Mouse (Mus musculus): ENCODE results near the gene Fam169a. TPM values are rescaled to one million over a fixed set of nuclear protein-coding genes. Genes with fewer than 3 reads are reported as not detected.
"Not testable (repeated sequence)": the region's sequence is repeated elsewhere in the genome, so short reads cannot be mapped to it uniquely, and the experiment has no call there.

Fam169a gene
- polyA plus RNA-seq, 1 experiment from 2014 or later: 30.5 TPM

DNA sequence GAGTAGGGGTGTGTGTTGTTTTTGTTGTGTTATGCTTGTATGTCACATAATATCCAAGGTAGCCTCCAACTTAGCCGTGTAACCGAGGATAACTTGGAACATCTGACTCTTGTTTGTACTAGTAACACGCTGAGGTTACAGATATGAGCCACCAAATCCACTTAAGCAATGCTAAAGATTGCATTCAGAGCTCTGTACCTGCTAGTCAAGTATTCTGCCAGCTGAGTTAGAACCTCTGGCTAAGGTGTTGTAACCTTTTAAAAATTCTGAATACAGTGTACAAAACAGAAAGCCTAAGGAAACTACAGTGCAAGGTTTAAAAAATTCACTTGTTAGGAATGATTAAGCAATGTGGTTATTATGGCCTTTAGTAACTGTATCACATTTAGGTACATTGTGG lies 13.5 kb downstream of the Fam169a start:
- H3K36me3 ChIP-seq: no peaks in the 10 kb centered on the region
- H3K27me3 ChIP-seq (replicated peaks): no peaks in the 10 kb centered on the region
- ATAC-seq (ENCODE audit: low FRiP score): no peak
- H3K9me3 ChIP-seq (replicated peaks): no peaks in the 10 kb centered on the region
- no peak overlapping the region for H3K4me2 ChIP-seq
- WGBS: 88% methylated on average over 3 of the region's 3 CpGs
- H3K4me3 ChIP-seq (replicated peaks): no peak overlapping the region
- H3K27ac ChIP-seq (replicated peaks): no peak overlapping the region
- no peaks in the 10 kb centered on the region for H3K4me1 ChIP-seq
- no peak overlapping the region for H3K9ac ChIP-seq (replicated peaks)

DNA sequence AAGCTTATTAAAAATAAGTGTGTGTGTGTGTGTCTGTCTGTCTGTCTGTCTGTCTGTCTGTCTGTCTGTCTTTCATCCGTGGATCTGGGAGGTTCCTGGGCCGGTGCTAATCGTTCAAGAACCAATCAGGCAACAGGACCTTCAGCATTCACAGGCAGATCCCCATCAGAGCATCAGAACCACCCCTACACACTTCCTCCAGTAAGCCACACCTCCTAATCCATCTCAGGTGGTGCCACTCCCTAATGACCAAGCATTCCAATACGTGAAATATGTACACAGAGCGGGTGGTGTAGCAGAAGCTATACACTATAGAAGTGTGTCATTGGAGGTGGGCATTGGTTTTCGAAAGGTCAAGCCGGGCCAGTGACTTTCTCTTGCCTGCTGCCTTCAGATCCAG lies 15.3 kb downstream of the Fam169a start:
- H3K27me3 ChIP-seq (replicated peaks): no peaks in the 10 kb centered on the region
- no peak overlapping the region for H3K4me3 ChIP-seq (replicated peaks)
- H3K9me3 ChIP-seq (replicated peaks): no peaks in the 10 kb centered on the region
- no peaks in the 10 kb centered on the region for H3K4me1 ChIP-seq
- no peaks in the 10 kb centered on the region for H3K36me3 ChIP-seq
- no peak for ATAC-seq (ENCODE audit: low FRiP score)
- H3K4me2 ChIP-seq: no peak overlapping the region
- no peak overlapping the region for H3K9ac ChIP-seq (replicated peaks)
- WGBS: 94% methylated on average over 7 of the region's 7 CpGs
- no peak overlapping the region for H3K27ac ChIP-seq (replicated peaks)

DNA sequence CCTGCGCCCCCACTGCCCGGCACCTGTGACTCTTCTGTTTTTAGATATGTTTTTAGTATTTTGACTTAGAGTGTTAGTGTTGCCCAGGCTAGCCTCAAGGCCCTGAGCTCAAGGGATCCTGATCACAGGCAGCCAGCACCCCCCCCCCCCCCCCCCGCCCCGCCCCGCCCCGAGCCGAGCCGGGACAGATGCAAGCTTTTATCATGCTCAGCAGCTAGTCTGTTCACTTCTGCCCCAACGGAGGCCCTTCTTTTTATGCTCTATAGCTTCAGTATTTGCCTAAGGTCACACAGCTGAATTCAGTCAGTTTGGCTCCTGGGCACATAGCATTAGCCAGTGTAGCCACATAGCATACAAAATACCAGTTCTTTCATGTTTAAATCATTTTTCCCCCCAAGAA lies 19.2 kb downstream of the Fam169a start:
- Histone ChIP-seq H3K36me3 (no peaks in the 10 kb centered on the region), H3K9me3 (replicated peaks) (no peaks in the 10 kb centered on the region), H3K27ac (replicated peaks) (no peak overlapping the region), H3K27me3 (replicated peaks) (no peaks in the 10 kb centered on the region), H3K9ac (replicated peaks) (no peak overlapping the region), H3K4me1 (no peaks in the 10 kb centered on the region), H3K4me3 (replicated peaks) (no peak overlapping the region), H3K4me2 (no peak overlapping the region)
- 46% methylated on average over 5 of the region's 9 CpGs for WGBS
- no peak for ATAC-seq (ENCODE audit: low FRiP score)

DNA sequence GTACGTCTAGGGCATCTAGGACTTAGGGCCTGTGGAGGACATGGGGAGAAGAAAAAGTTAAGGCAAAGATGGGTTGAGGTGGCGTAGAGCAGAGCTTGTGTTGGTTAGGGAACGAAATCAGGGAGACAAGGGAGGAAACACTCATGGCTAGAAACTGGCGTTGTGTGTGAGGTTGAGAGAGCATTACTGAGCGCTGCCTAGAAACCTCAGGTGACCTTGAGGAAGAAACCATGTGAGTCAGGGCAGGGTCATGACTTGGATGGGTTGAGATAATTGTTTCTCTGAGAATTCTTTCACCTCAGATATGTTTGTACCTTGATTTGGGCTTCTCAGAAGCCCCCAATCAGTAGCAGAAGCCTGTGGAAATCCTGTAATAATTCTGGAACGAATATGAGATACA lies 20.3 kb downstream of the Fam169a start:
- no peak overlapping the region for H3K9ac ChIP-seq (replicated peaks)
- H3K4me2 ChIP-seq: no peak overlapping the region
- WGBS: 92% methylated on average over 6 of the region's 6 CpGs
- ATAC-seq (ENCODE audit: low FRiP score): no peak
- H3K4me1 ChIP-seq: no peaks in the 10 kb centered on the region
- H3K4me3 ChIP-seq (replicated peaks): no peak overlapping the region
- H3K27ac ChIP-seq (replicated peaks): no peak overlapping the region
- H3K36me3 ChIP-seq: no peaks in the 10 kb centered on the region
- H3K9me3 ChIP-seq (replicated peaks): no peaks in the 10 kb centered on the region
- H3K27me3 ChIP-seq (replicated peaks): no peaks in the 10 kb centered on the region

DNA sequence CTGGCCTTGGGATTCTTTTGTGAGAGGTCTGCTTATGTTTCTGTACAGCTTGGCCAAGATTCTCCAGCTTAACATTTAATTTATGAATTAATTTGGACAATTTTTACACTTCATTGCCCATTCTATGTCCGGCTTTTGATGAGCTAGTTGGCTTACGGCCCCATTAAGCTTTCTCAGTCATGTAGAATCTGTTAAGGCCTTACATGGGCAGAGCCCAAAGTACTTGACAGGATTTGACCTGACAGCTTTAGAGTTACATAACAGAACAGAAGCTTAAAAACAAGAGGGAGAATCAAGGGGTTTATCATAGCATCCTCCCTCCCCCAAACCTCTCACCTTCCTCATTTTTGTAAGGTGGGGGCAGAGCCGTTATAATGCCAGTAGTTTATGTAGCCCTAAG lies 21.1 kb downstream of the Fam169a start:
- Histone ChIP-seq H3K36me3 (no peaks in the 10 kb centered on the region), H3K27me3 (replicated peaks) (no peaks in the 10 kb centered on the region), H3K4me3 (replicated peaks) (no peak overlapping the region), H3K4me1 (no peaks in the 10 kb centered on the region), H3K4me2 (no peak overlapping the region), H3K27ac (replicated peaks) (no peak overlapping the region), H3K9ac (replicated peaks) (no peak overlapping the region), H3K9me3 (replicated peaks) (no peaks in the 10 kb centered on the region)
- no peak for ATAC-seq (ENCODE audit: low FRiP score)
- WGBS: 69% methylated on average over 3 of the region's 3 CpGs

DNA sequence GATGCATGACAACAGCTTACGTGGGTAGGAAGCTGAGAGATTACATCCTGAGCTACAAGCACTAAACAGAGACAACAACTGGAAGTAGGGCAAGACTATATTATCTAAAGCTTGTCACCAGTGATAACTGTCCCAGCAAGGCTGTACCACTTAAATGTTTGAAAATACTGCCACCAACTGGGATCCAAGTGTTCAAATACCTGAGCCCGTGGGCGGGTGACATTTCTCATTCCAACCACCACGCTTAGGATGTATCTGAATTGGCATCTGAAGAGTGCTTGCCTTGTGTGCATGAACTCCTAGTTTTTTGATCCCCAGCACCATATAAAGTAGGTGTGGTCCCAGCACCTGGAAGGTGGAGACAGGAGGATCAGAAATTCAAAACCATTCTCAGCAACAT lies 28.6 kb downstream of the Fam169a start:
- no peak overlapping the region for H3K4me3 ChIP-seq (replicated peaks)
- 94% methylated on average over 4 of the region's 4 CpGs for WGBS
- ATAC-seq (ENCODE audit: low FRiP score): no peak
- H3K4me2 ChIP-seq: no peak overlapping the region
- no peaks in the 10 kb centered on the region for H3K9me3 ChIP-seq (replicated peaks)
- no peak overlapping the region for H3K9ac ChIP-seq (replicated peaks)
- peaks cover 20% of the 10 kb centered on the region for H3K36me3 ChIP-seq
- H3K4me1 ChIP-seq: no peaks in the 10 kb centered on the region
- no peak overlapping the region for H3K27ac ChIP-seq (replicated peaks)
- no peaks in the 10 kb centered on the region for H3K27me3 ChIP-seq (replicated peaks)

DNA sequence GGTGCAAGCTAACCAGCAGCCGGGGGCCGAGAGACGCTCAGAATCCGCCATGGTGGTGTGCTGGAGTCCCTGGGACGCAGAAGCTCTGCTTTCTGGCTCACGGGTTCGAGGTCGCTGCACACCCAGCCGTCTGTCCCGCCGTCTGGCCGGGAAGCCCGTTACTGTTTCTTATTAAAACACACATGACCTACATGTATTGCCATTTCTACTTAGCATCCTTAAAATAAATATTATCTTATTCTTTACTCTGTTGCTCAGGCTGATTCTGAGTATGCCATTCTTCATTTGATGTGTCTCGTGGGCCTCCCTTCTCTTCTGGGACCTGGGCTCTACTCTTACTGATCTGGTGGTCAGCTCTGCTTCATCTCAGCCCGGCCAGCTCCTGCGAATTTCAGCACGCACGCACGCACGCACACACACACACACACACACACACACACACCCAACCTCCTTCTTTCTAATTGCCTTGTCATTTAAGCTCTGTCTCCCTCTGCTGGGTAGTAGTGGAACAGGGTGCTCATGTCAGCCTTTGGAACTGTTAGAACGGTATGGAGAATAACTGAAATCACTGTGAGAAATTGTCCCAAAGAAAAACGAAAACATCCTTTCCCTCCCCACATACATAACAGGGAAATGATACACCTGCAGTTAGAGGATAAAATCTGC lies 32.2 kb downstream of the Fam169a start, which contains the start of gene Gm6169:
TSS of gene Gm6169 (minus strand) at position 51 of the 666 bp plus-strand sequence.
- ATAC-seq (ENCODE audit: low FRiP score): peak; percentile 47; the same call in 1 of the 2 replicates
- no peaks in the 10 kb centered on the region for H3K27me3 ChIP-seq (replicated peaks)
- peaks cover 11% of the 10 kb centered on the region for H3K36me3 ChIP-seq
- H3K4me2 ChIP-seq: no peak within 1 kb of the TSS
- H3K4me1 ChIP-seq: no peaks in the 10 kb centered on the region
- H3K4me3 ChIP-seq (replicated peaks): no peak within 1 kb of the TSS
- no peak within 1 kb of the TSS for H3K27ac ChIP-seq (replicated peaks)
- 80% methylated on average over 22 of the region's 22 CpGs for WGBS
- no peaks in the 10 kb centered on the region for H3K9me3 ChIP-seq (replicated peaks)
- H3K9ac ChIP-seq (replicated peaks): no peak within 1 kb of the TSS

DNA sequence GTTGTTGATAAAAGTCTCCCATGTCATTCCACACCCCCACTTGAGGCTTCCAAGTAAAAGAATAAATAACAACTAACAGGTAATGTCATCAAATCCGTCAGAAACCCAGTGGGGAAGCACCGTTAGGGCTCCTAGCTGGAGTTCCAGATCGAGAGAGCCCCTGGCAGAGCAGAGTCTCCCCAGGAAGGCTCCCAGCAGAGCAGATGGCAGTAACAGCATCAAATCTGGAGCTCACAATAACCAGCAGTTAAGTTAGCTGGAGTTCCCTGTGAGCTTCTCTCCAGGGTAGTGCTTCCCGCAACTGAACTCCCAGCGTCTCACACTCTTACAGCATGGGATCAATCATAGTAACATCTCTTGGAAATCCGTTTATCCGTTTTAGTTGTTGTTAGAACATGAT lies 37.9 kb downstream of the Fam169a start:
- Histone ChIP-seq H3K4me1 (no peaks in the 10 kb centered on the region), H3K36me3 (peaks cover 17% of the 10 kb centered on the region), H3K9ac (replicated peaks) (no peak overlapping the region), H3K9me3 (replicated peaks) (no peaks in the 10 kb centered on the region), H3K4me2 (no peak overlapping the region), H3K27ac (replicated peaks) (no peak overlapping the region), H3K4me3 (replicated peaks) (no peak overlapping the region), H3K27me3 (replicated peaks) (no peaks in the 10 kb centered on the region)
- no peak for ATAC-seq (ENCODE audit: low FRiP score)
- 71% methylated on average over 7 of the region's 7 CpGs for WGBS

DNA sequence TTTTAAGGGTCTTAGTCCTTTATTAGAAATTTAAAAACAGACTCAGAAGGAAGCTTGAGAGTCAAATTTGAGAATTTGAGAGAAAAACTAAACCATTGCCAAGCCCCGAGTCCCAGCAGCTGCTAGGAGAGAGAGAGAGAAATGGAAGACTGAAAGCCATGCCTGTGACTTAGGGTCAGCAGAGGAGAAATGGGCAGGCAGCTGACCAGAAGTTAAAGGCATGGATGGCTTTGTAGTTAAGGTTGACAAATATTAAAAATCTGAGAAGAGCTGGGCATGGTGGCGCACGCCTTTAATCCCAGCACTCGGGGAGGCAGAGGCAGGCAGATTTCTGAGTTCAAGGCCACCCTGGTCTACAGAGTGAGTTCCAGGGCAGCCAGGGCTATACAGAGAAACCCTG lies 40.6 kb downstream of the Fam169a start:
- not testable (repeated sequence) for H3K4me2 ChIP-seq; H3K27me3 ChIP-seq (replicated peaks); H3K27ac ChIP-seq (replicated peaks); H3K4me3 ChIP-seq (replicated peaks); H3K9ac ChIP-seq (replicated peaks); H3K9me3 ChIP-seq (replicated peaks); H3K4me1 ChIP-seq; ATAC-seq (ENCODE audit: low FRiP score)
- H3K36me3 ChIP-seq: peaks cover 29% of the 10 kb centered on the region
- 94% methylated on average over 4 of the region's 4 CpGs for WGBS

DNA sequence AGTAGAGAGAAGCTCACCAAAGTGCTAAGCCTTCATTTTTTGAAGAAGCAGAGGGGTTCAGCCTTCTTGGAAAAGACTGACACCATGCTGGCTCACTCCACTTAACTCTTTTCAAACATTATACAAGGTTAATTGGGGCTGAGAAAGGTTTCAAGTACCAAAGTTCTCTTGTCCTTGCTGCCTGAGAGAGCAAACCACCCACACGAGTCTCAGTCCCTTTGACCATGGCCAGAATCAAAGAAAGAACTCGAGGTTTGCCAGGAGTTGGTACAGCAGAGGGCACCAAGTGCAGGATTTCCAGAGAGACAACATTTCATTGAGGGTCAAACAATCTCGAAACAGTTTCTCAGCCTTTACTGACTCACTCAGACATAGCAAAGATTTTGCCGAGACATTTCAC lies 42.0 kb downstream of the Fam169a start:
- no peak overlapping the region for H3K27ac ChIP-seq (replicated peaks)
- 86% methylated on average over 4 of the region's 4 CpGs for WGBS

DNA sequence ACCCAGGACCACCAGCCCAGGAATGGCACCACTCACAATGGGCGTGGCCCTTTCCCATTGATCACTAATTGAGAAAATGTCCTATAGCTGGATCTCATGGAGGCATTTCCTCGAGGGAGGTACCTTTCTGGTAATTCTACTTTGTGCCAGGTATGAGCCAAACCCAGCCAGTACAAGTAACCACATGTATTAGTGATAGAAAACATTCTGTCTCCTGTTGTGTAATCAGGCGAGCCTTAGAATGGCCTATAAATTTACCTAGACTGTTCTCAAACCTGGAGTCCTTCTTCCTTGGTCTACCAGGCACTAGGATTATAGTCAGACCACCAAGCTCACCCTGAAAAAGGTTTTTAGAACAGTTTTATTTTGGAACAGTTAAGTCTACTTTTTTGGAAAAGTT lies 54.3 kb downstream of the Fam169a start:
- Histone ChIP-seq H3K4me3 (replicated peaks) (no peak overlapping the region), H3K9ac (replicated peaks) (no peak overlapping the region), H3K4me2 (no peak overlapping the region), H3K36me3 (peaks cover 67% of the 10 kb centered on the region), H3K27me3 (replicated peaks) (no peaks in the 10 kb centered on the region), H3K27ac (replicated peaks) (no peak overlapping the region), H3K4me1 (no peaks in the 10 kb centered on the region), H3K9me3 (replicated peaks) (no peaks in the 10 kb centered on the region)
- ATAC-seq (ENCODE audit: low FRiP score): no peak
- WGBS: 84% methylated on average over 3 of the region's 3 CpGs

More for the DNA sequence above, 42.0 kb downstream of the Fam169a start:
- no peak overlapping the region for H3K4me3 ChIP-seq (replicated peaks)
- ATAC-seq (ENCODE audit: low FRiP score): no peak
- no peaks in the 10 kb centered on the region for H3K27me3 ChIP-seq (replicated peaks)
- H3K4me2 ChIP-seq: no peak overlapping the region
- H3K9me3 ChIP-seq (replicated peaks): no peaks in the 10 kb centered on the region
- no peak overlapping the region for H3K9ac ChIP-seq (replicated peaks)
- no peaks in the 10 kb centered on the region for H3K4me1 ChIP-seq
- peaks cover 34% of the 10 kb centered on the region for H3K36me3 ChIP-seq

DNA sequence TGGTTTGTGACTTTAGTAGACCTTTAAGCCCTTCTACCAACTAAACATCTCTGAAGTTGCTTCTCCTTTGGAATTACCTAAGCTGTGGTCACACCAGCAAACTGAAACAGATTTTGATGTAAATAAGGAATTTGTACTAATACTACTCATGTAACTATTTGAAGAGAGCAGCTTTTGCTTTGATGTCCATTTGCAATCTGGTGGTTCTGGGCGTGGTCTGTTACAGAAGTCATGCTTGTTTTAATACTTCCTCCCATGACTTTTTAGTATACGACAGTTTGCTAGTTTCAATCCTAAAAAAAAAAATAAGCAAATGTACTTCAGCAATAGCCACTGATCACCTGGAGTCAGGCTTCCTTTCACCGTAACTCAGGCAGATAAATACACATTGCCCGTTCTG lies 62.6 kb downstream of the Fam169a start:
- peaks cover 35% of the 10 kb centered on the region for H3K36me3 ChIP-seq
- not testable (repeated sequence) for H3K9ac ChIP-seq (replicated peaks); ATAC-seq (ENCODE audit: low FRiP score); H3K4me3 ChIP-seq (replicated peaks); H3K9me3 ChIP-seq (replicated peaks); H3K27ac ChIP-seq (replicated peaks); H3K4me1 ChIP-seq; H3K4me2 ChIP-seq; H3K27me3 ChIP-seq (replicated peaks)
- 88% methylated on average over 3 of the region's 4 CpGs for WGBS
